In the genomic region with DNA sequence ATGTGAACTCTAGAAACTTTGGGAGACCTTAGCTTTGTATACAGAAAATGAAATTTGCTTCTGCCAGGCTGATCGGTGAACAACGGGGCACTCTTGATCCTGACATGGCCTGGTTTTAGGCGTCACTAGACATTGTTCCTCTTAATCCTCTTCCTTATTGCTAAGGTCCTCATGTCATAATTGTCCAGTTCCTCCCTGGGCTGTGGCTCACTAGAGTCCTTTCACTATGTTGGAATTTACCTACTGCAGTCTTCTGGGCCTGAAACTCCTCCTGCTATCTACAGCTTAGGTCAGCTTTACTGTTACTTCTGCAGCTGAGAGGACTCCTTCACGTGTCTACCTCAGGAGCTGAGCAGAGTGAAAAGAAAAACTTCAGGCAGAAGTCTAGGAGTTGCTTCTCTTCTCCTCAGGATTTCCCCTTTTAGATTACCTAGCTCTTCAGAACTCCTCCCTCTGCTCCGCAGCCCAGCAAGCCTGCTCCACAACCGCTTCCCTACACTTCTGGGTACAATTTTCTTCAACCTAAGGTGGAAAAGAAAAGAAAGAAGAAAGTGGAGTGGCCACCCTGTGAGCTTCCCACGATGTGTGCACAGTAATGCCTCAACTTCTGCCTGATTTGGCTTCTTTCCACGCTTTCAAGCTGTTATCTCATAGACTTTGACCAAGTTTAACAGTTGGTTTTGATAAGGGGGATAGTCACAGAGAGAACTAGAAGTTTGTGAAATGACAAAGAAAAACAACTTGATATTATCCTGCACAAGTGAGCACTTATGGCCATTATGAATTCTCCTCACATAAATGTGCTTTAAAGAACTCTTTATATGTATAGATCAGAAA, we compare ENCODE assay signal across 20 mouse cellular contexts.
DNase-seq lines count a peak whose midpoint lies in the region; ATAC-seq lines count a peak whose summit lies in the region.
"Had no signal": no experiment of that assay in that cellular context is flagged by ENCODE, and none has a peak within 500 bp of the region (broad histone marks: within the 10 kb centered on the region; RNA-seq: fewer than 3 reads in every experiment).

No protein-coding gene starts in this region.

- no peak overlapping the region for H3K4me3 ChIP-seq in limb, embryonic 11.5 days (ENCODE audit: low read depth, low read length)
- no peak overlapping the region for H3K4me3 ChIP-seq in limb, embryonic 10.5 days
- H3K4me3 ChIP-seq in liver, embryonic 15.5 days (replicated peaks), result no peak overlapping the region
- no peak overlapping the region for H3K4me3 ChIP-seq in stomach, embryonic 15.5 days (replicated peaks)
- no peak overlapping the region for H3K4me3 ChIP-seq in midbrain, embryonic 11.5 days (ENCODE audit: low read depth, low read length)
- H3K4me3 ChIP-seq: embryonic facial prominence, embryonic 15.5 days; forebrain, embryonic 13.5 days; gastrocnemius, adult 2 months; heart, embryonic 12.5 days; neural tube, embryonic 15.5 days had no signal

- H3K4me1 ChIP-seq in limb, embryonic 11.5 days (ENCODE audit: control insufficient read depth, insufficient read depth, low read length), result no peaks in the 10 kb centered on the region
- H3K4me1 ChIP-seq in limb, embryonic 10.5 days, result no peaks in the 10 kb centered on the region
- peaks cover 10% of the 10 kb centered on the region for H3K4me1 ChIP-seq in liver, embryonic 15.5 days (replicated peaks)
- H3K4me1 ChIP-seq in stomach, embryonic 15.5 days, result no peaks in the 10 kb centered on the region
- H3K4me1 ChIP-seq in midbrain, embryonic 11.5 days (ENCODE audit: control insufficient read depth, insufficient read depth, low read length), result no peaks in the 10 kb centered on the region
- H3K4me1 ChIP-seq: embryonic facial prominence, embryonic 15.5 days; heart, embryonic 12.5 days; neural tube, embryonic 15.5 days had no signal

- DNase-seq in limb, embryonic 11.5 days (ENCODE audit: low spot score), result peak; percentile 11
- DNase-seq in limb, embryonic 10.5 days (ENCODE audit: low spot score), result no peak
- peak; percentile 9 for DNase-seq in c-Kit-positive CD71-positive TER-119-negative erythroid progenitor cells, embryonic 14.5 days (ENCODE audit: low read depth)
- DNase-seq in midbrain, embryonic 11.5 days (ENCODE audit: low spot score, missing footprints), result no peak
- DNase-seq in ovary, postnatal 14 days (ENCODE audit: low spot score), result no peak
- DNase-seq: adrenal gland, postnatal 14 days; gastrocnemius, adult 2 months; heart, postnatal 4 days; kidney, postnatal 10 days; layer of hippocampus, adult 9-11 months; right cerebral cortex, adult 18-20 months; thymus, postnatal 14 days had no signal

- H3K27me3 ChIP-seq in limb, embryonic 11.5 days (ENCODE audit: control insufficient read depth, insufficient read depth, low read length), result no peaks in the 10 kb centered on the region
- no peaks in the 10 kb centered on the region for H3K27me3 ChIP-seq in limb, embryonic 10.5 days (ENCODE audit: low read depth, poor library complexity, severe bottlenecking)
- H3K27me3 ChIP-seq in liver, embryonic 15.5 days, result no peaks in the 10 kb centered on the region
- H3K27me3 ChIP-seq in stomach, embryonic 15.5 days (replicated peaks), result no peaks in the 10 kb centered on the region
- no peaks in the 10 kb centered on the region for H3K27me3 ChIP-seq in midbrain, embryonic 11.5 days (ENCODE audit: control insufficient read depth, insufficient read depth, low read length)
- H3K27me3 ChIP-seq: embryonic facial prominence, embryonic 15.5 days; forebrain, embryonic 13.5 days; heart, embryonic 12.5 days; neural tube, embryonic 15.5 days had no signal

- 85% methylated on average over 8 of the region's 8 CpGs for WGBS in limb, embryonic 11.5 days
- 87% methylated on average over 8 of the region's 8 CpGs for WGBS in limb, embryonic 10.5 days
- WGBS in liver, embryonic 15.5 days (ENCODE audit: insufficient replicate concordance), result 30% methylated on average over 8 of the region's 8 CpGs
- 71% methylated on average over 8 of the region's 8 CpGs for WGBS in stomach, embryonic 15.5 days
- WGBS in midbrain, embryonic 11.5 days, result 80% methylated on average over 8 of the region's 8 CpGs

- no peaks in the 10 kb centered on the region for H3K9me3 ChIP-seq in limb, embryonic 11.5 days (ENCODE audit: control insufficient read depth, low read length)
- H3K9me3 ChIP-seq in limb, embryonic 10.5 days (replicated peaks), result no peaks in the 10 kb centered on the region
- no peaks in the 10 kb centered on the region for H3K9me3 ChIP-seq in liver, embryonic 15.5 days (replicated peaks)
- no peaks in the 10 kb centered on the region for H3K9me3 ChIP-seq in stomach, embryonic 15.5 days
- H3K9me3 ChIP-seq in midbrain, embryonic 11.5 days (ENCODE audit: control insufficient read depth, low read length), result no peaks in the 10 kb centered on the region
- H3K9me3 ChIP-seq: embryonic facial prominence, embryonic 15.5 days; neural tube, embryonic 15.5 days had no signal

- H3K36me3 ChIP-seq in limb, embryonic 11.5 days (ENCODE audit: control insufficient read depth, insufficient read depth, low read length), result no peaks in the 10 kb centered on the region
- no peaks in the 10 kb centered on the region for H3K36me3 ChIP-seq in limb, embryonic 10.5 days
- no peaks in the 10 kb centered on the region for H3K36me3 ChIP-seq in liver, embryonic 15.5 days (replicated peaks)
- H3K36me3 ChIP-seq in stomach, embryonic 15.5 days, result no peaks in the 10 kb centered on the region
- H3K36me3 ChIP-seq in midbrain, embryonic 11.5 days (ENCODE audit: control insufficient read depth, insufficient read depth, low read length), result no peaks in the 10 kb centered on the region
- H3K36me3 ChIP-seq: embryonic facial prominence, embryonic 15.5 days; heart, embryonic 12.5 days; neural tube, embryonic 15.5 days had no signal

- ATAC-seq in limb, embryonic 11.5 days (ENCODE audit: insufficient number of reproducible peaks, low FRiP score, low TSS enrichment, low read depth), result no peak
- ATAC-seq in liver, embryonic 15.5 days (ENCODE audit: insufficient read depth), result peak; percentile 71
- peak; percentile 58; the same call in 1 of the 2 replicates for ATAC-seq in stomach, embryonic 15.5 days (ENCODE audit: insufficient read depth, low FRiP score, low read depth)
- ATAC-seq in midbrain, embryonic 11.5 days (ENCODE audit: low FRiP score), result no peak
- ATAC-seq in inflammation-experienced regulatory T-cells, adult 6 months, result no peak
- ATAC-seq: forebrain, embryonic 13.5 days had no signal

- H3K9ac ChIP-seq in limb, embryonic 11.5 days (ENCODE audit: low read length), result no peak overlapping the region
- no peak overlapping the region for H3K9ac ChIP-seq in liver, embryonic 15.5 days
- H3K9ac ChIP-seq in stomach, embryonic 15.5 days, result no peak overlapping the region
- H3K9ac ChIP-seq in midbrain, embryonic 11.5 days (ENCODE audit: low read length), result no peak overlapping the region
- H3K9ac ChIP-seq: embryonic facial prominence, embryonic 15.5 days; forebrain, embryonic 13.5 days; heart, embryonic 12.5 days; neural tube, embryonic 15.5 days had no signal

- H3K4me2 ChIP-seq in limb, embryonic 11.5 days (ENCODE audit: low read depth, severe bottlenecking), result no peak overlapping the region
- H3K4me2 ChIP-seq in liver, embryonic 15.5 days, result peak overlapping the region; percentile 16
- H3K4me2 ChIP-seq in stomach, embryonic 15.5 days, result no peak overlapping the region
- no peak overlapping the region for H3K4me2 ChIP-seq in midbrain, embryonic 11.5 days
- H3K4me2 ChIP-seq: embryonic facial prominence, embryonic 15.5 days; forebrain, embryonic 13.5 days; heart, embryonic 12.5 days; neural tube, embryonic 15.5 days had no signal

- H3K27ac ChIP-seq in limb, embryonic 11.5 days (replicated peaks; ENCODE audit: low read depth, low read length), result no peak overlapping the region
- no peak overlapping the region for H3K27ac ChIP-seq in limb, embryonic 10.5 days
- peak overlapping the region; percentile 34 for H3K27ac ChIP-seq in liver, embryonic 15.5 days (replicated peaks)
- peak overlapping the region; percentile 12; the same call in 1 of the 2 replicates for H3K27ac ChIP-seq in stomach, embryonic 15.5 days
- H3K27ac ChIP-seq in midbrain, embryonic 11.5 days (ENCODE audit: low read depth, low read length), result no peak overlapping the region
- H3K27ac ChIP-seq: embryonic facial prominence, embryonic 15.5 days; forebrain, embryonic 13.5 days; gastrocnemius, adult 2 months; macrophage; neural tube, embryonic 15.5 days had no signal

Comparison
In these comparisons a context has a peak if more than half of its experiments do, and no peak if none do; other contexts are left out.
1. DNase-seq: peak in limb, embryonic 11.5 days (single experiment) and c-Kit-positive CD71-positive TER-119-negative erythroid progenitor cells, embryonic 14.5 days (single experiment); none in limb, embryonic 10.5 days (single experiment), midbrain, embryonic 11.5 days (single experiment) and ovary, postnatal 14 days (single experiment).
2. ATAC-seq: peak in liver, embryonic 15.5 days (single experiment) and stomach, embryonic 15.5 days (single experiment); none in limb, embryonic 11.5 days (single experiment), midbrain, embryonic 11.5 days (single experiment) and inflammation-experienced regulatory T-cells, adult 6 months (single experiment).
3. H3K27ac ChIP-seq: peak in liver, embryonic 15.5 days (single experiment) and stomach, embryonic 15.5 days (single experiment); none in limb, embryonic 11.5 days (single experiment), limb, embryonic 10.5 days (single experiment) and midbrain, embryonic 11.5 days (single experiment).